Comparison of ENCODE assay signal across 15 mouse cellular contexts in the genomic region with DNA sequence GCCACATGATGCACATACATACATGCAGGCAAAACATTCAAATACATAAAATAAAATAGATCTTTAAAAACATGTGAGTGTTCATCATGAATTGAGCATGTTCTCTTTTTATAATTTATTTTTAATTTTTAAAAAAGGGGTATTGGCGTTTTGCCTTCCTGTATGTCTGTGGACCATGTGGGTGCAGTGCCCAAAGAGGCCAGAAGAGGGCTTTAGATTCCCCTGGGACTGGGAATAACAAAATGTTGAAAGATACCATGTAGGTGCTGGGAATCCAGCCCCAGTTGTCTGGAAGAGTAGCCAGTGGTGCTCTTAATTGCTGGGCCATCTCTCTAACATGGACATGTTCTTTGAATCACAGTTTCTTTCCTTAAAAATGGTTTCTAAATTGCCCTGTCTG.
A peak's percentile ranks its signal among the peaks of the same experiment; 100 is the strongest.
DNase-seq lines count a peak whose midpoint lies in the region; ATAC-seq and TF ChIP-seq lines count a peak whose summit lies in the region.
"Had no signal": no experiment of that assay in that cellular context is flagged by ENCODE, and none has a peak within 500 bp of the region (broad histone marks: within the 10 kb centered on the region; RNA-seq: fewer than 3 reads in every experiment).

No protein-coding gene starts in this region.

- intact Hi-C loops in left cerebral cortex, adult 2 months (cut with DNase I), result no loop called here

- DNase-seq in adrenal gland, postnatal 36 days, result peak; percentile 11 to 27
- DNase-seq in adrenal gland, postnatal 10 days, result no peak
- no peak for DNase-seq in left cerebral cortex, adult 2 months (ENCODE audit: extremely low spot score in 1 of 2, low spot score in 2 of 2)
- DNase-seq in left cerebral cortex, adult 18-20 months (ENCODE audit: low spot score in 2 of 2), result no peak
- peak; percentile 43 for DNase-seq in thymus, adult 2 months
- no peak for DNase-seq in thymus, postnatal 0 days (ENCODE audit: low spot score)
- peak; percentile 69 for DNase-seq in thymus, postnatal 4 days
- DNase-seq: cerebellum, adult 9-11 months; gastrocnemius, postnatal 10 days had no signal

- H3K4me1 ChIP-seq in thymus, adult 2 months (replicated peaks; ENCODE audit: control insufficient read depth, insufficient read depth, low read length), result no peaks in the 10 kb centered on the region
- H3K4me1 ChIP-seq: forebrain, embryonic 13.5 days; heart, embryonic 15.5 days; midbrain, embryonic 13.5 days had no signal

- H3K4me3 ChIP-seq in left cerebral cortex, adult 2 months, result no peak overlapping the region
- no peak overlapping the region for H3K4me3 ChIP-seq in thymus, adult 2 months (ENCODE audit: control insufficient read depth, insufficient read depth, low read length)
- H3K4me3 ChIP-seq: embryonic facial prominence, embryonic 12.5 days; forebrain, embryonic 13.5 days; heart, embryonic 15.5 days; lung, embryonic 15.5 days; midbrain, embryonic 13.5 days had no signal

- no peaks in the 10 kb centered on the region for H3K36me3 ChIP-seq in thymus, adult 2 months (ENCODE audit: control insufficient read depth, insufficient read depth, low read length)
- H3K36me3 ChIP-seq: embryonic facial prominence, embryonic 12.5 days; lung, embryonic 15.5 days had no signal

- ATAC-seq in erythroid progenitor cell, adult 5-6 weeks (replicated peaks; ENCODE audit: low FRiP score, poor library complexity, severe bottlenecking), result no peak
- ATAC-seq: forebrain, embryonic 13.5 days; midbrain, embryonic 13.5 days had no signal

- no peak for TF ChIP-seq POLR2A in thymus, adult 2 months (IDR thresholded peaks at IDR 0.05; ENCODE audit: control insufficient read depth, extremely low read depth, insufficient read depth, low read length, poor library complexity)

- no peaks in the 10 kb centered on the region for H3K27me3 ChIP-seq in thymus, adult 2 months (ENCODE audit: control insufficient read depth, insufficient read depth, low read length)
- H3K27me3 ChIP-seq: embryonic facial prominence, embryonic 12.5 days; forebrain, embryonic 13.5 days; heart, embryonic 15.5 days; lung, embryonic 15.5 days; midbrain, embryonic 13.5 days had no signal

- TF ChIP-seq CTCF in left cerebral cortex, adult 2 months (IDR thresholded peaks at IDR 0.05), result peak; percentile 50
- TF ChIP-seq CTCF in thymus, adult 2 months (IDR thresholded peaks at IDR 0.05; ENCODE audit: borderline replicate concordance, control insufficient read depth, extremely low read depth, insufficient read depth, low read length, poor library complexity), result no peak

- peak overlapping the region; percentile 42; the same call in 1 of the 2 replicates for H3K27ac ChIP-seq in left cerebral cortex, adult 2 months
- H3K27ac ChIP-seq in thymus, adult 2 months (ENCODE audit: control insufficient read depth, insufficient read depth, low read length), result no peak overlapping the region
- H3K27ac ChIP-seq: embryonic facial prominence, embryonic 12.5 days; forebrain, embryonic 13.5 days; heart, embryonic 15.5 days; midbrain, embryonic 13.5 days had no signal

- 100% methylated on average over 1 of the region's 1 CpGs for WGBS in thymus, adult 2 months

Comparison
In these comparisons a context has a peak if more than half of its experiments do, and no peak if none do; other contexts are left out.
1. DNase-seq: peak in adrenal gland, postnatal 36 days (2 of 2), thymus, adult 2 months (single experiment) and thymus, postnatal 4 days (single experiment); none in adrenal gland, postnatal 10 days (single experiment), left cerebral cortex, adult 2 months (0 of 2), left cerebral cortex, adult 18-20 months (0 of 2) and thymus, postnatal 0 days (single experiment).